Mouse (Mus musculus) T-cell, adult 2 months (primary cell): ENCODE results near the gene Ldhal6b.
"Not testable (repeated sequence)": the region's sequence is repeated elsewhere in the genome, so short reads cannot be mapped to it uniquely, and the experiment has no call there.

Experiments used
- DNase-seq: peaks from one replicate; pipeline ENCODE4 v3.0.0; 2022; ENCODE audit warnings: low spot score

The Ldhal6b gene

DNA sequence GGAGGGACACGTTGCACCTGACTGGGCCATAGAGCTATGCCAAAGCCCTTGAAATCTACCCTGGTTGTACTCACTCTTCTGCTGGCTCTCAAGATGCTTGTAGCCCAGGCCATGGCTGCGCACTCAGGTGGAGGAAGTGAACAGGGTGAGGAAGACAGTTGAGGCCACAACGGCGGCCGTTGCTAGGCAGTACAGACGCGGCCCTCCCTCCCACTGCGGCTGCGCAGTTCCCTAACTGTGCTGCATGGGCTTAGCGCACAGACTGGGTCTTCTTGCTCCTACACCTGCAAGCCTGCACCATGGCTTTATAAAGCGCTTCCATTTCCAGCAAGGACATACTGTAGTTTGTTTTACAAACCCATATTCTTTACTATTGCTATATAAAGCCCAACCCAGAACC is at the start of gene Ldhal6b:
TSS of gene Ldhal6b (minus strand) at position 223 of the 400 bp plus-strand sequence.
- DNase-seq = no peak

DNA sequence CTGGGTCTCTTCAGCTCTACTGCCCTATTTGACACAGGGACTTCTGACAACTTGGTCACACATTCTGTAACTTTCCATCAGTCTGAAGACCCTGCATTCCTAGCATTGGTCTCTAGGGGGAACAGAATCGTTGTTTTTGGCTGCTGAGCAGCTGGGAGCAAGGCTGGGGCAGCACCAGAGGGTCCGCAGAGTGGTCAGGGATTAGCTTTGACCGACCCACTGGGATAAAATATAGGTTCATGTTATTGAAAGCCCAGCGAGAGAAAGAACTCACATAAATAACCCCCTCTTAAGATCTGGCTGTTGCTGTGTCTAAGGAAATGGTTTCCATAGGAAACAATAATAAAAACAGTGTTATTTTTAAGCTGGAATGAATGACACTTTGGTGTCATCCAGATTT is 48.6 kb upstream of the Ldhal6b start:
- no peak for DNase-seq

DNA sequence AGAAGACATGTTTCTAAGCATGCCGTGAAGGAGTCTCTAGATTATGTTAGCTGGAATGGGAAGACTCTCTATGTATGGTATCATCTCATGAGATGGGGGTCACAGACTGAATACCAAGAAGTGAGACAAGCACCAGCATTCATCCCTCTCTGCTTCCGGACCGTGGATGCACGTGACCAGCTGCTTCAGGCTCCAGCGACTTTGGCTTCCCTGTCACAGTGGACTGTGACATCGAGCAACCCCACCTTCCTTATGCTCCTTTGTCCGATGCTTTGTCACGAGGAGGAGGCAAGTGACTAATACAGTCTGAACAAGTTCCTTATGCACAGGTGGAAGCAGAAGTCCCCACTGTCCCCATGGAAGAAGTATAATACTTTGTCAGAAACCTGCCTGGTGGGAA is 48.2 kb upstream of the Ldhal6b start:
- DNase-seq = no peak

GRCm38 (mm10) chr17:5463912-5464311 is 45.3 kb upstream of the Ldhal6b start:
- DNase-seq = no peak

GRCm38 (mm10) chr17:5453657-5454056 is 35.1 kb upstream of the Ldhal6b start:
- DNase-seq = no peak

DNA sequence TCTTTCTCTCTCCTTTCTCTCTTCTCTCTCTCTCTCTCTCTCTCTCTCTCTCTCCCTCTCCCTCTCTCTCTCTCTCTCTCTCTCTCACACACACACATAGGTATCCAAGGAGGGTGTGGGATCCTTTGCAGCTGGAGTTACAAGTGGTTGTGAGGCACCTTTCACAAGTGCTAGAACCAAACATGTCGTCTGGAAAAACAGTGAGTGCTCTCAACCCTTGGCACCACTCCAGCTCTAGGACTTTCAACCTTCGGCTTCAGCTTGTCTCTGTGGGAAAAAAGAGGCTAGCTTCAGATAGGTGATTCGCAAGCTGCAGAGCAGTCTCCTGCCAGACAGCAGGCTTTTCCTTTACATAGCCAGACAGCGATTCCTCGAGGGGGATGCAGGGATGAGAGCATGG is 25.2 kb upstream of the Ldhal6b start:
- DNase-seq = no peak

GRCm38 (mm10) chr17:5443260-5443659 is 24.7 kb upstream of the Ldhal6b start:
- no peak for DNase-seq

GRCm38 (mm10) chr17:5442403-5442802 is 23.8 kb upstream of the Ldhal6b start:
- not testable (repeated sequence) for DNase-seq

DNA sequence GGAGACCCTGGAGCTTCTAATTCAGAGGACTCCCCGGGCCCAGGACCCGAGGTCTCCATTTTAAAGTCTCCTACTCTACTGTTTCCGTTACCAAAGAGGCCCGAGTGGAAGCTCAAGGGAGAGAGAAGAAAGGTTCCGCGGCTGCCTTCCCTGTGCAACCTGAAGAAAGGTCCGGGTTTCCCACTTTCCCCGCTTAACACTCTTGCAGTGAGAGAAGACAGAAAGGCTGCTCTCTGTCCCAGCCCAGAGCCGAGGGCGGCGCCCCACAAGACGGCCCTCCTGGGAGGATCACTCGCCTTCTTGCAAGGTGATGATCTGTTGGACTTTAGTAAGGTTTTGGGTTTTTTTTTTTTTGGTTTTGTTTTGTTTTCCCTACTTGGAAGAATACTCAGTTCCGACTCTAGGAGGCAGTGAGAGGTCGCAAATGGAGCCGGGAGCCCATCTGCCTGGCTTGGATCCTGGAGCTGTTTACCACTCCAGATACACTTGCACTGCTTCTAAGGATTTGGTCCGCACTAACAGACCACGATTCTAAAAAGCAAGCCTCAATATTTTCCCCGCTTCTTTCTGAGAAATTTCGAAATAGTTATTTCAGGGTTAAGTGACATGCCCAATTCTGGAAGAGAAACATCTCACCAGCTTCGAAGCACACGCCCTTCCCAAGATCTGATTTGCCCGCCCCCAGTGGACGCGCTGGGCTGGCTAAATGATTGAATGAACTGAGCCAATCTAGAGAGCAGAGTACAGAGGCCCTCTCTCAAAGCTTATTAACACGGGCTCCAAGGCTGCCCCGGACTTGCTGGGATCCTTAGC is 21.8 kb upstream of the Ldhal6b start, which contains the start of gene Tmem242:
TSS of gene Tmem242 (minus strand) at position 101 of the 813 bp plus-strand sequence.
- DNase-seq = peak; percentile 83

DNA sequence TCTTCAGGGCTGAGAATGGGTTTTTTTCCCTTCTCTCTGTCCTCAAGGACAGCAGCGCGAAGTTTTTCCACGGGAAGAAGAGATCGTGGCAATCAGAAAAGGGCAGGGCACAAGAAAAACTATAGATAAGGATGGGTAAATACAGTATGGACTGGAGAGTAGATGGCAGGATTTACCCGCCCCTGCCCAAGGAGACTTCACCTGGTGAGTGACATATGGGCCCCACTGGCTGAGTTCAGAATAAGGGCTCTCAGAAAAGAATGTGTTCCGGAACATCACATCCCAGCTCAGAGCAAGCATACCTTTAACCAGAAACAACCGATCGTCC is 21.2 kb upstream of the Ldhal6b start:
- no peak for DNase-seq

DNA sequence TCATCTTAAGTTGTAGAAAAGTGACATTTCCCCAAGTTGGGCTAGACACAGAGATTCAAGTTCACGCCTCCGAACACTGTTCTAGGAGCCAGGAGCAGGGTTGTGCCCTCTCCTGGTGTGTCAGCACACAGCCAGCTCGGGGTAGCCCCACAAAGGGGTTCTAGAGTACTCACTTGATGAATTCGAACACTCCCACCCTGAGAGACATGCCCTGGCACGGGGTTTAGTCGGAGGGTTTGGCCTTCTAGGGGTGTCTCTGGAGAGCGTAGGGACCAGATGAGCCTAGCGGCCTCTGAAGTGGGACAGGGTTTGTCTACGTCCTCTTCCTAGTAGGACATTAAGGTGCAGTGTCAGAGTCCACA is 11.2 kb upstream of the Ldhal6b start:
- no peak for DNase-seq

DNA sequence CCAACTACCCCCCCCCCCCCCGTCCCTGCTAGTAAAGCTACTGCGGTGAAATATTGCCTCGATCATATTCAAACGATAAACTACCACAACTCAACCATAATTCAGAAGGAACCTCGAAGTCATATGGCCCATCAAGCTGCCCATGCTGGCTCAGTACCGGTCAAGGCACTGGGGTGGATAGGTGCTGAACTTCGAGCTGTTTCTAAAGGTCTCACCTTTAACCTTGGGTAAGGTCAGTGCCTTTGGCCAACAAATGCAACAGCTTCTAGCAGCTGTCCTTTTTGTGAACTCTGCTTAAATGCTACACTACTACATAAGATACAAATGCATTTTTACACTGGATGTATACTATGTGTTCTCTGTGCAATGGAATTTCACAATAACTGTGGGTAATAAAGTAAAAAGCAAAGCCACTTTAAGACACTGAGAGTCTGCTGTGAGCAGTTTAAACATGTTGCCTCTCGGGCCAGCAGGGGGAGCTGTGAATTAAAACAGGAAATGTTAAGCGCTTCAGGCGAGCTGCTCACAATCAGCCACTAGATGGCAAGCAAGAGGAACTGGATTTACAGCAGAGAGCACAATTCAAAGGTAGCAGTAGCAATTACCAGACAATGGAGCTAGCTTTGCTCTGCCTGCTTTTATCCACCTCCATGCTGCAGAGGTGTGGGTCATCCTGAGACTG is 10.7 kb upstream of the Ldhal6b start:
- DNase-seq = peak; percentile 85

- no peak for DNase-seq
These were observed 6.6 kb upstream of the Ldhal6b start for GRCm38 (mm10) chr17:5425204-5425603.

DNA sequence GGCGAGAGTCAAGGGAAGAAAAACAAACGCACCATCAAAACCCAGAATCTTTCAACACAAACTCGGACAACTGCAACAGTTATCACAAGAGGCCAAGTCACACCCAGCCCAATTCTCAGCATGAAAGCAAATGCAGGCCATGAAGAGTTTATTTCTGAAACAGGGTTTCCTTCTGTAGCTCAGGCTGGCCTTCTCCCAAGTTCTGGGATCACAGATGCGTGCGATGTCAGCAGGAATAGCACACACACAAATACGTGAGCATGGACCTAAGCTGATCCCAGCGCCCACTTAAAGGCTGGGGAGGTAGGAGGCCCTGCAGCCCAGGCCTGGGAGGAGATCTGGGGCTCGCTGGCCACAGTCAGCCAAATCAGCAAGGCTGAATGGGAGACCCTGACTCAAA is 5.6 kb upstream of the Ldhal6b start:
- no peak for DNase-seq

- DNase-seq = no peak
These were observed 3.3 kb upstream of the Ldhal6b start for GRCm38 (mm10) chr17:5421835-5422234.

DNA sequence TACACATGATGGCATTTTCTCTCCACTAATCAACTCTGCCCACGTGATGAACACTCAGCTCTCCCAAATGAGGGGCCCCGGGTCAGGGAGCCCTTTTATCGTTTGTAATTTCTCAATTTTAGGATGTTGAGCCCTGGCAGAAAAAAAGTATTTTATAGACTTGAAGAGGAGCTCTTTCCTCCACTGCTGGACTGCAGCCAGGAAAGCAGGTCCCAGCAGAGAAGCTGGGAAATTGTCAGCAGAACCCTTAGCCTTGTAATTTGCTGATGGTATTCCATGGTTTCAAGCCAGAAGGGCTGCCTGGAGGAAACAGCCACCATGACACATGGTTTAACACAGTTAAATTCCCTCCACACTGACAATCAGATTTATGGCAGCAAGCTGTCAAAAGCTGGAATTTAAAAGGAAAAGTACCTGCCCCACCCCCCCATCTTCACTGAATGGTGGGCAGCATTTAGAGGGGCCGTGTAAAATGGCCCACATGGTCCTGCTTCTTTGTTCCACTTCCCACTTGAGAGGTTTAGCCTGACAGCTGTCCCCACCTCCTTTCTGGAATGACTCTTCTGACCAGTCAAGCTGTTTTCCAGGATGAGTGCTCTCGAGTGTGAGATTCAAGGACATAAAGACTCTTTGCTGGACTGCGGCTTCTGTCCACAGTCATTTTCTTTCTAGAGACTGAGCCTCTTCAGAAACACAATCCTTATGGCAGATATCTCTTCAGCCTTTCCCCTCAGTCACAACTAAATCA is 1.4 kb upstream of the Ldhal6b start:
- DNase-seq = no peak

GRCm38 (mm10) chr17:5419056-5419455 is 489 bp upstream of the Ldhal6b start:
- DNase-seq = no peak

DNA sequence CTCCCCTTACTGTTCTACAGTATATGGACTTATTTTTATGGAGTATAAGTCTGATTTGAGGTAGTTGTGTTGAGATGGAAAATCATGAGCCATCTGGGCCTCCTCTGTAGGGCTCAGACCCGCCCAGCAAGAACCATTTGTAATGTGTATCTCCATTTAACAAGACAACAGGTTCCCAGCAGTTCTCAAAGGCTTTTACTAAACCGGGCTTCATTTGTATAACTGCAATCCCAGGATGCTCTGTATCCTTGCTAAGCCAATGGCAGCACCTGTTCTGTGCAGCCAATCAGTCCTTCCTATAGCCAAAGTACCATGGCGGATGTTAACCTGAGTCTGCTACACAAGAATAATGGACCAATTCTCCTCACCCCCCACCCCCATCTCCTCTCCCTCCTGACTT is 2.0 kb downstream of the Ldhal6b start:
- no peak for DNase-seq

- no peak for DNase-seq
These were observed 4.5 kb downstream of the Ldhal6b start for GRCm38 (mm10) chr17:5414041-5414440.

DNA sequence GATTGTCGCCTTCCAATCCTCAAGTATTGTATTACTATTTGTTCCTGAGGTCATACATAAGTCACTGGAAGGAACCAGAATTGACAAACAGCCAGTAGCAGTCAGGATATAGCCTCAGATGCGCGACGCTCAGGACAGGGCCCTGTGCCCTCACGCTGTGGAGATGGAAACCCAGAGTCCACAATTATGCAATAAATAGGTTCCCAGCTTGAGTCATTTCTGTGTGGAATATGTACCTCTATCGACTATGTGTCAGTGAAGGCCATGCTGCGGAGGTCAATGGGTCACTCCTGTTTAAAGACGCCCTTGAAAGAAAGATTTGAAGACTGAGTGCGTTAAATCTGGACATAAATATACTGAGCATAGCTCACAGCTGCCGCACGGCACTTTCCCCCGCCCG is 5.2 kb downstream of the Ldhal6b start:
- DNase-seq = no peak

DNA sequence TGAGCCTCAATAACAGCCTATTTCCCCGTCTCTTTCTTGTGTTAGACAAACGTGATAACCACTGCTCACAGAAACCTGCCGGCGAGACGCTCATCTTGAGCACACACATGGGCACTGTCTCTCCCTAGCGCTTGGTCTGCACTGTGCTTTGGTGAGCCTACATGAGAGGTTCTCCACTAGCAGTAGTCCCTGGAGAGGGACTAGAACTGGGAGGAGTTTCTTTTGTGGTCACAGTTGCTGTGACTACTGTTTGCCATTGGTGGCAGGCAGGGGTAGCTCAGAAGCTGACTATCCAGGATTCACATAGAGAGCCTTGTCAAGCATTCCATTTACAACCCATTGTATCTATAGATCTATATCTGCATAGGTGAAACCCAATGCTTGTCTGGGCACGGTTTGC is 5.8 kb downstream of the Ldhal6b start:
- no peak for DNase-seq

DNA sequence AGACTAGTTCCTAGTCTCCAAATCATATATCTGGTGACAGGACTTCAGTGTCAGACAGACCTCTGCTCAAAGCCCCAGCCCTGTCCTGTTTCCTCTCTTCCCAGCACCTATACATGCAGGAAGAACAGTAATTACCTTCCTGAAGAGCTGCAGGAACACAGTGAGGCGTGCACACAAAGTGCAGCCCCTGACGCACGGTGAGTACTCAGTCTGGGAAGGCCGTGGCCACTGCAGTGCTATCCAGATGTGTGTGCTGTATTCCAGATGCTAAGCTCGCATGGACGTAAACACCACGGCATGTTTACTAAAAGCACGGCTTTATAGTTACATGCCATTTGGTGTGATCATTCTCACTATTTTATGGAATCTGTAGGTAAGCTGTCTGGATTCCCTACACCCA is 6.3 kb downstream of the Ldhal6b start:
- no peak for DNase-seq

DNA sequence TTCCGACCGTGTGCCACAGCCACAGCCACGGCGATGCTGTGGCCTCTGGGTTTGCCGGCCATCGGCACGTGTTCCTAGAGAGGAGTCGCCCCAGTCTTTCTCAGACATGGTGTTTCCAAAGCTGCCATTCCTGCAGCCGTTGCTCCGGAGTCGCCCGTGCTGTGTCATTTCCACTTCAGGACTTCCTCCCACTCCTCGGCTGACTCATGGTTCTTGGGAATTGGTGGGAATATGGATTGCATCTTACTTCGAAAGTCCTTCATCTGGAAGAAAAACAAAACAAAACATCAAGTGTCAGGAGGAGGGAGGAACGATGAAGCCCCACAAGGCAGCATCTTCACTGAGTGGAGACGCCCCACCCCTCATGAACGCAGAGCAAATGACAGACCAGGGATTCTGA is 7.4 kb downstream of the Ldhal6b start:
- DNase-seq = no peak
